Mouse (Mus musculus) CD8-positive naive resting alpha-beta T cell, adult 2 months (primary cell): ENCODE data around the gene Cd300lb.

Experiments used
- DNase-seq, 2 experiments: peaks; one replicate each; pipeline ENCODE4 v3.0.0; 2022; ENCODE audit warnings: low read depth in 2 of 2, low spot score in 2 of 2

Cd300lb gene

GRCm38 (mm10) chr11:114884380-114885100 lies 49.6 kb downstream of the Cd300lb start:
- no peak for DNase-seq

GRCm38 (mm10) chr11:114883251-114883789 lies 50.9 kb downstream of the Cd300lb start:
- peak in 1 of 2 experiments; percentile 6 for DNase-seq

GRCm38 (mm10) chr11:114880589-114880988 lies 53.6 kb downstream of the Cd300lb start:
- peak in 1 of 2 experiments; percentile 32 for DNase-seq

GRCm38 (mm10) chr11:114880185-114880584 lies 54.0 kb downstream of the Cd300lb start:
- DNase-seq, result no peak

- no peak for DNase-seq
Measured at GRCm38 (mm10) chr11:114879666-114880065, 54.5 kb downstream of the Cd300lb start.

- peak in 1 of 2 experiments; percentile 35 for DNase-seq
Measured at GRCm38 (mm10) chr11:114877145-114877544, 57.0 kb downstream of the Cd300lb start.

GRCm38 (mm10) chr11:114876621-114877020 lies 57.6 kb downstream of the Cd300lb start:
- no peak for DNase-seq

GRCm38 (mm10) chr11:114876176-114876575 lies 58.0 kb downstream of the Cd300lb start:
- peak; percentile 40 to 44 for DNase-seq

GRCm38 (mm10) chr11:114875301-114875801 lies 58.8 kb downstream of the Cd300lb start:
- DNase-seq, result no peak

GRCm38 (mm10) chr11:114874226-114875145 lies 59.7 kb downstream of the Cd300lb start:
- DNase-seq, result no peak

- peak; percentile 54 to 55 for DNase-seq
Measured at GRCm38 (mm10) chr11:114873022-114873817, 61.0 kb downstream of the Cd300lb start.
